Mouse (Mus musculus) erythroblast, embryonic 14.5 days (primary cell): Measurements from ENCODE around the gene Cebpg.

ENCODE experiments used
- GATA1 ChIP-seq: IDR thresholded peaks from 2 replicates; pipeline ENCODE4 v1.6.1; 2012; ENCODE audit warnings: low read length, inconsistent platforms, mixed read lengths
- TAL1 ChIP-seq: IDR thresholded peaks from 3 replicates; pipeline ENCODE4 v1.6.1; 2012; ENCODE audit warnings: low read length, inconsistent platforms, mixed read lengths

DNA sequence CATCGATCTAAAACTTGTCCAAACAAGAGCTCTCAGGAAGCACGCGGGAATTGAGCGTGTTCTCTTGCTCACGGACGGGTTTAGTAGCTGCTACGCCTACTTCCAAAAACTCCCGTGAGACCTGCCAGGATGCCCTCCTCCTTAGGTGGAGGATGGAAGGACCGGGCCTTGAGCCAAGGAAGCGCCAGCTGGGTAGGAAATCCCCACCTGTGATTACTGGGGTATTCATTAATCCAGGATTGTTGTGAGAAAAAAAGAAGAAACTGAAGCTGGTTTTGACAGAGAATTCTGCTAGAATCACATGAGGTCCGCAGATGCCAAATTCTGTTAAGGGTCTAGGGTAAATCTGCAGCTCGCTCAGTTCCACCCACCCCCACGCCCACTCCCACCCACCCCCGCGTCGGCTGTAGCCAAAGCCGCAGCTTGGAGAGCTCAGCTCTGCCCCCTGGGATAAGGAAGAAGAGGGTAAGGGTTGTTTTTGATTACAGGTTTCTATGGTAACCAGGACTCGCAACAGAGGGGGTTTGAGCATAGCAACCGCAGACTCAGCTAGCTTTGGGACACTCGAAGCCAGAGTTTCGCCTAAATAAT lies 30.0 kb upstream of the Cebpg start:
- TF ChIP-seq GATA1 (no peak), TAL1 (no peak)
